ENCODE assay signal across 11 mouse cellular contexts in genomic region chr3:105865122-105865521, GRCm38 (mm10). TPM values are rescaled to one million over a fixed set of nuclear protein-coding genes. Genes with fewer than 3 reads are reported as not detected.
DNase-seq lines count a peak whose midpoint lies in the region; ATAC-seq and TF ChIP-seq lines count a peak whose summit lies in the region.
"Had no signal": no experiment of that assay in that cellular context is flagged by ENCODE, and none has a peak within 500 bp of the region (broad histone marks: within the 10 kb centered on the region; RNA-seq: fewer than 3 reads in every experiment).

No protein-coding gene starts in this region.

- H3K4me3 ChIP-seq in left cerebral cortex, adult 2 months = no peak overlapping the region

- peak; percentile 56 to 58 for DNase-seq in cerebellum, postnatal 10 days
- no peak for DNase-seq in cerebellum, postnatal 36 days
- peak; percentile 12 to 24 for DNase-seq in left cerebral cortex, adult 2 months (ENCODE audit: extremely low spot score in 1 of 2, low spot score in 2 of 2)
- DNase-seq in left cerebral cortex, adult 11 months (ENCODE audit: low spot score) = no peak
- DNase-seq in right cerebral cortex, postnatal 25 days = peak; percentile 35
- no peak for DNase-seq in kidney, postnatal 4 days
- DNase-seq in gastrocnemius, postnatal 25 days = no peak
- DNase-seq: thymus, adult 18-20 months had no signal

- no peak for TF ChIP-seq CTCF in left cerebral cortex, adult 2 months (IDR thresholded peaks at IDR 0.05)

- H3K27ac ChIP-seq in left cerebral cortex, adult 2 months = no peak overlapping the region
- H3K27ac ChIP-seq: hindbrain, embryonic 14.5 days; kidney, postnatal 0 days had no signal

- intact Hi-C loops in left cerebral cortex, adult 2 months (cut with DNase I) = no loop called here

- peak; percentile 54 to 66 for ATAC-seq in hematopoietic stem cell, adult 5-6 weeks (replicated peaks in 1 of 2; ENCODE audit: insufficient read depth in 1 of 2, low FRiP score in 2 of 2, low TSS enrichment in 1 of 2, low read depth in 1 of 2, poor library complexity in 2 of 2, severe bottlenecking in 2 of 2)

RNA-seq across cellular contexts. Expression of gene Adora3, which starts 5.5 kb away (rescaled TPM):
- 1 to 10 TPM in 1 of 2 experiments, under 1 TPM in 1; 0.66 to 1.1 TPM for total RNA-seq in left cerebral cortex, adult 2 months (2021)
- 0.38 TPM in 1 of 2 replicates, not detected in the other for total RNA-seq in hematopoietic stem cell, adult 5-6 weeks (2017)
- under 1 TPM in 1 of 2 experiments, not detected in 1; 0.21 TPM for total RNA-seq in gastrocnemius, postnatal 25 days (2021)

RNA-seq across cellular contexts. Expression of gene Tmigd3, which starts 5.6 kb away (rescaled TPM):
- under 1 TPM in 1 of 2 experiments, not detected in 1; 0.75 TPM for total RNA-seq in left cerebral cortex, adult 2 months (2021)
- total RNA-seq in hematopoietic stem cell, adult 5-6 weeks (2017) = 1.8 TPM in 1 of 2 replicates, not detected in the other
- not detected for total RNA-seq in gastrocnemius, postnatal 25 days (2021)

Comparison
In these comparisons a context has a peak if more than half of its experiments do, and no peak if none do; other contexts are left out.
1. DNase-seq: peak in cerebellum, postnatal 10 days (2 of 2), left cerebral cortex, adult 2 months (2 of 2) and right cerebral cortex, postnatal 25 days (single experiment); none in cerebellum, postnatal 36 days (0 of 2), left cerebral cortex, adult 11 months (single experiment), kidney, postnatal 4 days (0 of 2) and gastrocnemius, postnatal 25 days (single experiment).